ENCODE assay signal across 23 mouse cellular contexts in the genomic region with DNA sequence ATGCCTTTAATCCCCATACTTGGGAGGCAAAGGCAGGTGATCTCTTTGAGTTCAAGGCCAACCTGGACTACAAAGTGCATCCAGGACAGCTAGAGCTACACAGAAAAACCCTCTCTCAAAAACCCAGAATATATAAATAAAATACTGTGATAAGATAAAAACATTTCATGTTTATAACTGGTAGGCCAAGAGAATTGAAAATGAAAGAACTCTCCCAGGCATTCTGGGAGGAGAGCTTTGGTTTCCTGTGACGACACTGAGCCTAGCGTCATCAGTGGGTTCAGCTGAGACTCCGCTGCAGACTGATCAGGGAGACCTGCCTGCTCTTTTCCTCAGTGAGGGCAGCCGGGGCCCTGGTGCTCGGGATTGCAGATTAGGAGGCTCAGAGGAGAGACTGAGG. TPM values are rescaled to one million over a fixed set of nuclear protein-coding genes. Genes with fewer than 3 reads are reported as not detected.
DNase-seq lines count a peak whose midpoint lies in the region; ATAC-seq and TF ChIP-seq lines count a peak whose summit lies in the region.
"Had no signal": no experiment of that assay in that cellular context is flagged by ENCODE, and none has a peak within 500 bp of the region (broad histone marks: within the 10 kb centered on the region; RNA-seq: fewer than 3 reads in every experiment).

No protein-coding gene starts in this region.

- no peaks in the 10 kb centered on the region for H3K27me3 ChIP-seq in midbrain, postnatal 0 days (ENCODE audit: insufficient read depth, low read length)
- H3K27me3 ChIP-seq: embryonic facial prominence, embryonic 13.5 days; liver, embryonic 15.5 days; megakaryocyte, embryonic 14.5 days; neural tube, embryonic 12.5 days had no signal

- no peak for TF ChIP-seq CTCF in midbrain, postnatal 0 days (IDR thresholded peaks at IDR 0.05)

- DNase-seq in urinary bladder, adult 2 months (ENCODE audit: low spot score), result peak; percentile 7
- no peak for DNase-seq in urinary bladder, postnatal 36 days (ENCODE audit: low spot score in 2 of 2)
- no peak for DNase-seq in layer of hippocampus, postnatal 25 days (ENCODE audit: extremely low spot score in 1 of 2, low spot score in 1 of 2)
- no peak for DNase-seq in cerebellum, postnatal 36 days
- DNase-seq in midbrain, postnatal 0 days (ENCODE audit: low spot score), result no peak
- DNase-seq: cerebellum, adult 9-10 months; heart, postnatal 4 days; kidney, adult 18-20 months; layer of hippocampus, postnatal 36 days; right cerebral cortex, adult 18-20 months; spleen, adult 18-20 months had no signal

- no peak overlapping the region for H3K27ac ChIP-seq in midbrain, postnatal 0 days (ENCODE audit: low read depth, low read length)
- H3K27ac ChIP-seq: embryonic facial prominence, embryonic 13.5 days; hindbrain, postnatal 0 days; kidney, postnatal 0 days; liver, embryonic 15.5 days; neural tube, embryonic 12.5 days had no signal

- peaks cover 19% of the 10 kb centered on the region for H3K36me3 ChIP-seq in midbrain, postnatal 0 days (ENCODE audit: insufficient read depth, low read length)

- no peaks in the 10 kb centered on the region for H3K9me3 ChIP-seq in midbrain, postnatal 0 days (ENCODE audit: low read length)
- H3K9me3 ChIP-seq: embryonic facial prominence, embryonic 13.5 days; liver, embryonic 15.5 days; megakaryocyte, embryonic 14.5 days; neural tube, embryonic 12.5 days had no signal

- H3K4me2 ChIP-seq in midbrain, postnatal 0 days (ENCODE audit: low read depth, low read length, poor library complexity, severe bottlenecking), result no peak overlapping the region
- H3K4me2 ChIP-seq: embryonic facial prominence, embryonic 13.5 days; liver, embryonic 15.5 days; neural tube, embryonic 12.5 days had no signal

- 69% methylated on average over 5 of the region's 5 CpGs for WGBS in midbrain, postnatal 0 days

- no peak overlapping the region for H3K4me3 ChIP-seq in midbrain, postnatal 0 days (ENCODE audit: low read depth, low read length)
- H3K4me3 ChIP-seq: embryonic facial prominence, embryonic 13.5 days; liver, embryonic 15.5 days; megakaryocyte, embryonic 14.5 days; neural tube, embryonic 12.5 days had no signal

- ATAC-seq in activated CD4-positive, CD25-positive, alpha-beta regulatory T cell, adult 4 months, result peak; percentile 98
- peak; percentile 50 for ATAC-seq in megakaryocyte progenitor cell, adult 5-6 weeks (replicated peaks; ENCODE audit: poor library complexity)
- ATAC-seq in midbrain, postnatal 0 days (ENCODE audit: low FRiP score), result no peak
- ATAC-seq: forebrain, embryonic 14.5 days; hindbrain, postnatal 0 days; midbrain, embryonic 16.5 days had no signal

- H3K4me1 ChIP-seq in midbrain, postnatal 0 days (ENCODE audit: insufficient read depth, low read length), result no peaks in the 10 kb centered on the region
- H3K4me1 ChIP-seq: neural tube, embryonic 12.5 days had no signal

- no peak overlapping the region; the same call in 1 of the 2 replicates for H3K9ac ChIP-seq in midbrain, postnatal 0 days (replicated peaks; ENCODE audit: low read length, poor library complexity, severe bottlenecking)
- H3K9ac ChIP-seq: embryonic facial prominence, embryonic 13.5 days; liver, embryonic 15.5 days; neural tube, embryonic 12.5 days had no signal

RNA-seq across cellular contexts. Expression of a gene that starts 8.6 kb away (rescaled TPM):
- polyA plus RNA-seq in urinary bladder, adult 2 months (2012; rRNA removed), result 36.5 and 37.6 TPM in 2 replicates
- 10 to 100 TPM; 17.3 to 19.2 TPM for polyA plus RNA-seq in activated CD4-positive, CD25-positive, alpha-beta regulatory T cell, adult 4 months (2017; shearing (Covaris generic))
- total RNA-seq in megakaryocyte progenitor cell, adult 5-6 weeks (2015), result 32.9 and 40.2 TPM in 2 replicates
- total RNA-seq in megakaryocyte progenitor cell, adult 5-6 weeks (2017), result 31.1 and 56.3 TPM in 2 replicates
- total RNA-seq in layer of hippocampus, postnatal 25 days (2021), result 100 to 1,000 TPM; 138 to 149 TPM
- total RNA-seq in midbrain, postnatal 0 days (2014; rRNA removed), result 128 and 157 TPM in 2 replicates
- 70.4 and 72.1 TPM in 2 replicates for polyA plus RNA-seq in midbrain, postnatal 0 days (2015; fragmentation: Nextera tagmentation; extraction: Ambion mirVana)

RNA-seq across cellular contexts. Expression of a gene that starts 46.5 kb away (rescaled TPM):
- polyA plus RNA-seq in urinary bladder, adult 2 months (2012; rRNA removed), result 2.0 and 2.5 TPM in 2 replicates
- polyA plus RNA-seq in activated CD4-positive, CD25-positive, alpha-beta regulatory T cell, adult 4 months (2017; shearing (Covaris generic)), result under 1 TPM in 1 of 2 experiments, not detected in 1; 0.50 TPM
- 0.15 and 0.17 TPM in 2 replicates for total RNA-seq in megakaryocyte progenitor cell, adult 5-6 weeks (2015)
- total RNA-seq in megakaryocyte progenitor cell, adult 5-6 weeks (2017), result 0.12 and 0.30 TPM in 2 replicates
- total RNA-seq in layer of hippocampus, postnatal 25 days (2021), result 1 to 10 TPM; 1.9 to 2.3 TPM
- total RNA-seq in midbrain, postnatal 0 days (2014; rRNA removed), result 44.8 and 45.7 TPM in 2 replicates
- 42.6 and 43.3 TPM in 2 replicates for polyA plus RNA-seq in midbrain, postnatal 0 days (2015; fragmentation: Nextera tagmentation; extraction: Ambion mirVana)
- total RNA-seq: heart, postnatal 4 days had no signal
- polyA plus RNA-seq: heart, embryonic 14.5 days; lung, embryonic 16.5 days had no signal

Comparison
In these comparisons a context has a peak if more than half of its experiments do, and no peak if none do; other contexts are left out.
1. RNA of a gene that starts 46.5 kb away (total RNA-seq): 44.8 to 45.7 TPM in midbrain, postnatal 0 days; 1.9 to 2.3 TPM in layer of hippocampus, postnatal 25 days and 0.12 to 0.30 TPM in megakaryocyte progenitor cell, adult 5-6 weeks; every median in the first group is over 10 times any median in the second.